Mouse (Mus musculus) gastrocnemius, adult 18-20 months (tissue): ENCODE measurements around the gene Ldb2. TPM values are rescaled to one million over a fixed set of nuclear protein-coding genes. Genes with fewer than 3 reads are reported as not detected.

ENCODE experiments used
- DNase-seq: peaks from one replicate; pipeline ENCODE4 v3.0.0; 2021; ENCODE audit warnings: low spot score
- total RNA-seq, 2 experiments: library from RNA; stranded (reverse); gene quantifications; 2 replicates each; pipeline ENCODE4 v1.2.3; 2021

The Ldb2 gene
- total RNA-seq, 2 experiments from 2014 or later: 2.9 to 3.5 TPM

- no peak for DNase-seq
Observed at GRCm38 (mm10) chr5:44548468-44548867, 251.0 kb downstream of the Ldb2 start.

- DNase-seq: no peak
Observed at GRCm38 (mm10) chr5:44543472-44544132, 255.9 kb downstream of the Ldb2 start.

GRCm38 (mm10) chr5:44541748-44542147, 257.7 kb downstream of the Ldb2 start:
- no peak for DNase-seq

- no peak for DNase-seq
Observed at GRCm38 (mm10) chr5:44538687-44539086, 260.8 kb downstream of the Ldb2 start.

- DNase-seq: no peak
Observed at GRCm38 (mm10) chr5:44538000-44538395, 261.5 kb downstream of the Ldb2 start.

GRCm38 (mm10) chr5:44537316-44537999, 262.0 kb downstream of the Ldb2 start:
- DNase-seq: no peak

GRCm38 (mm10) chr5:44529466-44529865, 270.0 kb downstream of the Ldb2 start:
- no peak for DNase-seq

GRCm38 (mm10) chr5:44529001-44529400, 270.5 kb downstream of the Ldb2 start:
- DNase-seq: no peak

GRCm38 (mm10) chr5:44505221-44505620, 294.3 kb downstream of the Ldb2 start:
- DNase-seq: no peak

- DNase-seq: no peak
Observed at GRCm38 (mm10) chr5:44504786-44505185, 294.7 kb downstream of the Ldb2 start.

GRCm38 (mm10) chr5:44498229-44498628, 301.3 kb downstream of the Ldb2 start:
- DNase-seq: no peak

GRCm38 (mm10) chr5:44496854-44497253, 302.6 kb downstream of the Ldb2 start:
- DNase-seq: no peak

GRCm38 (mm10) chr5:44495092-44495491, 304.4 kb downstream of the Ldb2 start:
- DNase-seq: peak; percentile 50

- no peak for DNase-seq
Observed at GRCm38 (mm10) chr5:44494133-44494532, 305.3 kb downstream of the Ldb2 start.

GRCm38 (mm10) chr5:44491526-44491925, 308.0 kb downstream of the Ldb2 start:
- no peak for DNase-seq

- no peak for DNase-seq
Observed at GRCm38 (mm10) chr5:44490462-44490861, 309.0 kb downstream of the Ldb2 start.

GRCm38 (mm10) chr5:44483426-44484106, 315.9 kb downstream of the Ldb2 start:
- no peak for DNase-seq

GRCm38 (mm10) chr5:44481406-44481805, 318.1 kb downstream of the Ldb2 start:
- no peak for DNase-seq

GRCm38 (mm10) chr5:44476356-44476755, 323.1 kb downstream of the Ldb2 start:
- no peak for DNase-seq

- no peak for DNase-seq
Observed at GRCm38 (mm10) chr5:44475543-44475942, 323.9 kb downstream of the Ldb2 start.

- DNase-seq: no peak
Observed at GRCm38 (mm10) chr5:44473857-44474762, 325.4 kb downstream of the Ldb2 start.

- no peak for DNase-seq
Observed at GRCm38 (mm10) chr5:44465238-44465637, 334.2 kb downstream of the Ldb2 start.
